Mouse (Mus musculus) regulatory T cell (primary cell): Measurements from ENCODE around the gene Scn3b.

ENCODE experiments used
- in situ Hi-C: fragments of 300-600 bp; cut with MboI, MseI; formaldehyde crosslinking; loops from one replicate; pipeline ENCODE4 v1.15.1; 2025; ENCODE audit warnings: high pct_unique_total_duplicates

Gene Scn3b

DNA sequence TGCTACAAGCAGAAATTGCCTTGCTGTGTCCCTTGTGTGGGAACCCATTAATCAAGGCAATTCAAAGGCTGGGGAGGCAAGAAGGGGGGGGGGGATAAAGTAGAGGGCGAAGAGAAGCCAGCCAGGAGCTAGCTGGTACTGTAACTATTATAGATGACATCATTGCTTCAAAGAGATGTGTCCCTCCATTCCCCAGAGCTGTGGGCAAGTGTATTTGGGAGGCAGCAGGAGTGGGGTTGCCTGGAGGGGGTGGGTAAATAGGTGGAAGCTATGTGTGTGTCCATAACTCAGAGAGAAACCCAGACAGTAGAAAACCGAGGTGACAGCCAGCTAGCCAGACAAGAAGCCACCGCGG is 292 bp upstream of the Scn3b start:
- in situ Hi-C loops: no loop called here

DNA sequence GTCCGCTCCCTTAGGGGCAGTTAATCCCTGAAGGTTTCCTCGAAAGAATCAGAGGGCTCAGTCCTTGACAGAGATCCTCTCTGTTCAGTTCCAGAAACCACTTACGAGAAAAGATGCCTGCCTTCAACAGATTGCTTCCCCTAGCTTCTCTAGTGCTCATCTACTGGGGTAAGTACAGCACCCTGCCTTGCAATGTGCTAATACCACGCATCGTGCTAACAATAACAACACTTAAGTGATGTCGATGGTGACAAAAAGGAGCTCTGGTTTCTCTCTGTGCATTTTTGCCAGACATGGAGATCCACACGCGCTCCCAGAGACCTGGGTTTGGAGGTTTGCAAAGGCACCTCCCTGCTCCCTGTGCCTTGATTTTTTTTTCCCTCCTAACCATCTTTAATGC is 863 bp downstream of the Scn3b start:
- in situ Hi-C loops: no loop called here

DNA sequence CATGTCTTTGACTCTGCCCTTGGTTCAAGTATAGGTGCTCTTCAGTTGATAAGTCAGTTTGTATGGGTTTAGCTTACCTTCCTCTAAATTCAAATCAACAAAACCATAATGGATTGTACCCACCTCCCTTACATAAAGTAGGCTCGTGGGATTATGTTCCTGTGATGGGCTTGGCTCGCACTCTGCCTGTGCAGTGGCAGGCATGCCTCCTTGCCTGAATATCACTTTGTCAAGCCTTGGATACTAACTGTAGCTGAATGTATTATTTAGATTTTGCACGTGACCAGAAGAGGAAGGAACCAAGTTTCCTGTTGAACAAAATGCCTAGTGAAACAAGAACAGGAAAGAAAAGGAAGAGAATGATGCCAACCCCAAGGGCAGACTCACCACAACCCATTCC is 2.1 kb downstream of the Scn3b start:
- in situ Hi-C loops: no loop called here

- in situ Hi-C loops: no loop called here
Observed at GRCm38 (mm10) chr9:40272822-40273221, 3.8 kb downstream of the Scn3b start.

DNA sequence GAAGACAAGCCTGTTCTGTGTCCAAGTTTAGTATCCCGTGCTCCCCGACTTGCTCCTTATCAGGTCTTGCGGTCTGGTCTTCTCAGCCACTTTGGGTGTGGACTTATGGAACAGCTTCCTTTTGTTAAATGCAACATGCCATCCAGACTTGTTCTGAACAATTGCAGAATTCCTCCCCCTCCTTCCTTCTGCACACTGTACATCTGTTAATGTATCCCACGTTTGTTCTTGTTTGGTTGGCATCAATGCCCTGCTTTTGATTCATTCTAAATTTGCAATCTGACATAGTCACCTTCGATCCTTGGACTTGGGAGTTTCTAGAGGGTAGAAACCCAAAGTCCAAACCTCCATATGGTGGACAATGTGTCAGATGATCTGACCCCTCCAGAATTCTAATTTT is 6.9 kb downstream of the Scn3b start:
- in situ Hi-C loops: no loop called here

GRCm38 (mm10) chr9:40277671-40278070 is 8.7 kb downstream of the Scn3b start:
- in situ Hi-C loops: no loop called here

DNA sequence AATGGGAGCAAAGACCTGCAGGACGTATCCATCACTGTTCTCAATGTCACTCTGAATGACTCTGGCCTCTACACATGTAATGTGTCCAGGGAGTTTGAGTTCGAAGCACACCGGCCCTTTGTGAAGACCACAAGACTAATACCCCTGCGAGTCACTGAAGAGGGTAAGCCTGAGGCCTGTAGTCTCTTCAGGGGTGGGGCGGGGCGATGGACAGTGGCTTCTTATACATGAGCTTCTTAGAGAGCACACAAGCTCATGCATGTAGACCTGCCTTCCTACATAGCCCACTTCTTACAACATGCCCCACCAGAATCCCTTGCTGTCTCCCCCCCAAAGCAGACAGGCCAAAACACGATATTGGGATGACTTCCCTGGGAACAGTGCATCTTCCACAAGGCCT is 10.4 kb downstream of the Scn3b start:
- in situ Hi-C loops: no loop called here

GRCm38 (mm10) chr9:40282968-40283367 is 14.0 kb downstream of the Scn3b start:
- in situ Hi-C loops: no loop called here

- in situ Hi-C loops: no loop called here
Observed at GRCm38 (mm10) chr9:40292475-40292874, 23.5 kb downstream of the Scn3b start.

DNA sequence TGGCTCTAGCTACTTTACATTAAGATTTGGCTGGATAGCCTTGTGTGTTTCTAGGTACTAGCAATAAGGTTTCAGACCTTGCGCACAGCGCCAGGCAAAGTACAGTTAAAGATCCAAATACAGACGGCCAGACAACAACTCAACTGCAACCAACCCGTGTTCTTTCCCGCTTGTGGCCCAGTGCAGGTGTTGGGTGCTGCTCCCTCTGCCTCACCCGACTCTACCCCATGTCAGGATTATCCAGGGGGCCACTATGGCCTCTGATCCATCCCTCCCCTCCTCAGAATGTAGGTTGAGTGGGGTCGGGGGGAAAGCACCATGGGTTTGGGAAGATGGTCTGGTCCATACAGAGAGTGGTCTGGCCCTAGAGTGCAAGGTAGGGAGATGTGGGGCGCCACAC is 24.3 kb downstream of the Scn3b start:
- in situ Hi-C loops: no loop called here

DNA sequence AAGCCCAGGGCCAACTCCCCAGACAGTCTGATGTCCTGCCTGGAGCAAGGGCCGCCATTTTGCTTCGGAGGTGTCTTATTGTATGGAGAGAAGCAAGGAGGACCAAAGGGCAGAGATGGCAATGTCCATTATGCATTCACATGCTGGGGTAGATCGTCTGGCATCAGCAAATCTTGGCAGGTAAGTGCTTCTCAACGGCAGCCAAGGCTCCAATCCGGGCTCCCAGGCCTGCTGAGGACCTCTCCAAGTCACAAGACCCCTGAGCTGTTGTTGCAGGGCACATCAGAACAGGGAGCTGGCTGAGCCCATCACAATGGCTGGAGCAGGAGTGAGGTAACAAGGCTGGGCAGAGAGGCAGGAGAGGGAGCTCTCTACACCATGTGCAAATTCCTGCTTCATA is 24.7 kb downstream of the Scn3b start:
- in situ Hi-C loops: no loop called here

DNA sequence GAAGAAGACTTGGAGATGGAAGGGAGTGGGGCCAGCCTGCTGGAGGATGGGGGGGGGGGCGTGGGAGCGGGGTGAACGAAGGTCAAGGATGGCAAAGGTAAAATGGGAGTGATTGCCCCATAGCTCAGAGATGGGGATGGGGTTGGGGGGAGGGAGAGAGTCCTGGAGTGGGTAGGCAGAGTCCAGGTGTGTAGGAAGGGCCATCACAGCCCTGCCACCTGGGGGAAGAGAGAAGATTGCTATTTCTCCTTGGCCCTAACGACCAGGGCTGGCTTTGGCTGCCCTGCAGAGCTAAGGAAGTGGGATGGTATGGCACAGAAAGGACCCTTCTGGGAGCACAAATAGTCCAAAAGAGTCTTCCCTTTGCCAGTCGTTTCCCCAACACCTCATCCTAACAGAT is 25.2 kb downstream of the Scn3b start:
- in situ Hi-C loops: no loop called here

DNA sequence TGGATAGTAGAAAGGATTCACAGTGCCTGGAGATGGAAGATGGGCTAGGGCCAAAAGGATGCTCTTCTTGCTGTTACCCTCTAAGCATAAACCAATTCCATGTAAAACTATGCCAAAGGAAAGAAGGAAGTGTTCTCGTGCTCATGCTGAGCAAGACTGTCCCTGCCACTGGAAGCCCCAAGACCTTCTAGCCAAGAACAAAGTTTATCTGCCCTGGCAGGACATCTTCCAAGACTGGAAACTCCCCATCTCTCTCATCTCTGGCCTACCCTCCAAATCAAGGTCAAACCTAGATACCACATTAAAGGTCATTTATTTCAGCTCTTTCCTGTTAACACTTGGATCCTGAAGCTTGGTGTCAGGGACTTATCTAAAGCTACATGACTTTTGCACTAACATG is 25.8 kb downstream of the Scn3b start:
- in situ Hi-C loops: no loop called here

GRCm38 (mm10) chr9:40296251-40296650 is 27.2 kb downstream of the Scn3b start:
- in situ Hi-C loops: no loop called here

DNA sequence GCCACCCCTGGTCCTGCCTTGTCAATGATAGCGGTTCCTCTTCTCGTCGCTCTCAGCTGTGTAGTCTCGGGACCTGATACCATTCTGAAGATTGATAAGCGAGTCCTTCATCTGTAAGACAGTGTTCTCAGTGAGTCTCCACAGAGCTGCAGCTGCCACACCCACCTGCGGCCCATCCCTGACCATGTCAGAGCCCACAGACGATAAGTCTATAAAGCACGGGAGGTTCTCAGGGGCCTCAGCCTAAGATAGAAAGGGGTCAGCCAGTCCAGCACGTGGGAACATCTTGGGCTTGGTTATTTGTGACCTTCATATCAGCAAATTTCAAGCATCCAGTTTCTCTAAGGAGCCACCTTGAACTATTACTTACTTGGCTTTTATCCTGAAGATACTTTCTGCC is 29.0 kb downstream of the Scn3b start:
- in situ Hi-C loops: no loop called here

- in situ Hi-C loops: no loop called here
Observed at GRCm38 (mm10) chr9:40299323-40299722, 30.3 kb downstream of the Scn3b start.

DNA sequence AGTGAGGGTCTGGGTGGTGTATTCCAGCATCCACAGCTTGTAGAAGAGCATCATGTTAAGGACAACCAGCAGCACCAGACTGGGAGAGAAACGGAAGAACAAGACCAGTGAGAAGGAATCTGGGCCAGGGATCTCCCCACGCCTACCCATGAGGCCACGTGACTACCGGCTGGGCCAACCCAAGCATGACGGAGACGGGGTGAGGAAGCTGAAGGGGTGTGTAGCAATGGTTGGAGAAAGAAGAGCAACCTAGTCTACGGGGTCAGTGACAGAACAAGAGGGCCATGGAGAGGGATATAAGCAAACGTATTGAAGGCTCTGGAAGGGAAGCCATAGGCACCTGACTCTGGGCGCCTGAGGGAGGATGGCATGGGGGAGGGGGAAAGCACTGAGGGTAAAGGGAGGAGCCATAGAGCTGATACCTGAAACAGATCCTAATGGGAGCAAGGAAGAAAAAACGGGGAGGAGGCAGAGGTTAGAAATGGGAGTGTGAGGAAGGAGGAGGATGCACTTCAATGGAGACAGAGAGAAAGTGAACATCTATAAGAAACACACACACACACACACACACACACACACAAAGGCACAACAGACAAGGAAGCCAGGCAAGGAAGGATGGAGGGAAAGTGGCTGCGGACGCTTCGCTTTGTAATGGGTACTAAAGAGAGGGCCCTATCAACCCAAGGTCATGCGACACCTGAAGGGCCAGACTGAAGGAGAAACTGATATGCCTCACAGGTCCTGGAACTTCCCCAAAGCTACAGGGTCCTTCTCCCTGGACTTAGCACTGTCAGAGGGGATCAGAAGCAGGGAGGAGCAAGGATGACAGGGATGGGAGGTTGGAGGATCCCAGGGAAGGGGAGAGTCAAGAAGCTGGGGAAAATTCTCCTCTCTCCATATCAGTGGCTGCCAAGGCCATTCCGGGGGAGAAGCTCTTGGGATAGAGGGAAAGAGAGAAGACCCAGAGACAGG is 31.3 kb downstream of the Scn3b start:
- in situ Hi-C loops: no loop called here

DNA sequence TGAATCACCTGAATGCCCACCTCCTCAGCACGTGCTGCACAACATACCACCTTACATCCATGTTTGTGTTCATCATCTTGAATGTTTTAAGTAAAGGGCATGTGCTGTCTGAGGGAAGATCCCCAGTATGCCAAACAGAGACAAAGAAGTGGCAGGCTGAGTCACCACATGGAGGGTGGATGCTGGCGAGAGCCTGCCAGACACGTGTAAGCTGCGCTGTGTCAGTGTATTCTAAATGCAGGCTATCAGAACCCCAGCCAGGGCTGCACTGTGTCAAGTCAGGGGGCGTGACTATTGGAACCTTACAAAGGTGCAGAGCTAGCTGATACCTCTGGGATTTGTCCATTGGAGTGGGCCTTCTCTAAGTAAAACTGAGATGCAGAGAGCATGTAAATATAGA is 32.5 kb downstream of the Scn3b start:
- in situ Hi-C loops: no loop called here

DNA sequence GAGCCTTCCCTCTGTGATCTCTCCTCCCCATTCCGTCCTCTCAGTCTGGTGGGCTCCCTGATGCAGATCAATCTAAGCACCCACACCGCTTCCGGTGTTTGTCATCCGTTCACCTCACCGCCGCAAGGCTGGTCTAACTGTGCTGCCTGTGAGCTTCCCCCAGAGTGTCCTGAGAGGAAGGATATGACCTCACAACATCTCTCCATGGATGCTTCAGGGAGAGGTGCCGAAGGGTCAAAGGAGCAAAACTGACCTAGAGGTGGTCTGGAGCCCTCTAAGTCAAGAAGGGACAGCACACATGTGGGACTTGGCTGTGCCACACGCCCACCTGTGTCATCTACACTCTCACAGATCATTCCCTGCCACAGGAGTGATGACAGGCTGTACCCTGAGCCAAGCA is 33.4 kb downstream of the Scn3b start:
- in situ Hi-C loops: no loop called here

DNA sequence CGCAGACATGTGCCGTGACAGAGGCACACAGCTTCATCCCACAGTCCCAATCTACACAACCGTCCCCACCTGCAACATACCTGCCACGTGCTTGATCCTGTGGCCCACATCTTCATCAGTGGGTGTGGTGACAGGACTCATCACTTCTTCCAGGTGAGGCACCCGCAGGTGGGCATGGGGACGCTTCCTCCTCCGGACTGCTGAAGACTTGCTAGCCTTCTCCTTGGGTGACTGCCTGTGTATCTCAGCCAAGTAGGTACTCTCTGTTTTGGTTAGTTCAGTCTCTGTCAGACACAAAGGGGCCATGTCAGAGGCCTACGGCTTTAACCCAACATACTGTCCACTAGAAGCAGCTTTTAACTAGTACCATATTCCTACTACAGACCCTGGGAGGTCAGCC is 35.2 kb downstream of the Scn3b start:
- in situ Hi-C loops: no loop called here

DNA sequence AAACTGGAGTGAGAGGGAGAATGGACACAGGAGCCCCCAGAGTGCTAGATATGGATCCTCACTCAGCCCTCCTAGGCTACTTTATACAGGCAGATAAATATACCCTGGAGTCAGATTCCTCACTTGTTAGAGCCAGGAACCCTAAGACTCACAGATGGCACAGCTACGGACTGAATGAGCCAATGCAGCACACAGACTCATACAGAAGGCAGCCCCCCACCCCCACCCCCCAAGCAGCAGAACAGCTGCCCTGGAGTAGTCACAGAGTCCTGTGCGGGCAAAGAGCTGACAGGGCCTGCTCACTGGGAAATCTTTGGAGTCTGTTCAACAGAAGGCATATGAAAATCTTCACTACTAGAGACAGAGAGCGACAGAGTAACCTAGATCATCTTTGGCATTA is 38.3 kb downstream of the Scn3b start:
- in situ Hi-C loops: no loop called here

- in situ Hi-C loops: no loop called here
Observed at GRCm38 (mm10) chr9:40309876-40310275, 40.9 kb downstream of the Scn3b start.

GRCm38 (mm10) chr9:40311813-40312212 is 42.8 kb downstream of the Scn3b start:
- in situ Hi-C loops: no loop called here
